ENCODE assay signal across 17 mouse cellular contexts in genomic region chr12:52799717-52800116, GRCm38 (mm10).
"Had no signal": no experiment of that assay in that cellular context is flagged by ENCODE, and none has a peak within 500 bp of the region (broad histone marks: within the 10 kb centered on the region; RNA-seq: fewer than 3 reads in every experiment).

No protein-coding gene starts in this region.

- H3K4me3 ChIP-seq: midbrain, embryonic 10.5 days; midbrain, embryonic 12.5 days; myocyte; neural tube, embryonic 13.5 days; neural tube, embryonic 15.5 days had no signal

- H3K9ac ChIP-seq: lung, embryonic 14.5 days; midbrain, embryonic 12.5 days; neural tube, embryonic 13.5 days; neural tube, embryonic 15.5 days had no signal

- H3K27me3 ChIP-seq: midbrain, embryonic 12.5 days; neural tube, embryonic 13.5 days; neural tube, embryonic 15.5 days had no signal

- H3K9me3 ChIP-seq: midbrain, embryonic 12.5 days; neural tube, embryonic 13.5 days; neural tube, embryonic 15.5 days had no signal

- DNase-seq: lung, embryonic 14.5 days; lung, postnatal 10 days; lung, postnatal 4 days; midbrain, embryonic 14.5 days; retina, postnatal 1 day; right cerebral cortex, adult 18-20 months; right cerebral cortex, postnatal 25 days; right cerebral cortex, postnatal 4 days; spleen, adult 18-20 months; thymus, adult 18-20 months; thymus, postnatal 14 days; thymus, postnatal 36 days had no signal

- H3K4me2 ChIP-seq: lung, embryonic 14.5 days; midbrain, embryonic 12.5 days; neural tube, embryonic 13.5 days; neural tube, embryonic 15.5 days had no signal

- H3K27ac ChIP-seq: midbrain, embryonic 10.5 days; midbrain, embryonic 12.5 days; neural tube, embryonic 13.5 days; neural tube, embryonic 15.5 days had no signal
